Mouse (Mus musculus): Measurements from ENCODE around the gene Mag. TPM values are rescaled to one million over a fixed set of nuclear protein-coding genes. Genes with fewer than 3 reads are reported as not detected.

The Mag gene
- not detected in 2 replicates for total RNA-seq (2014; fragmentation: Nextera tagmentation)
- not detected in 2 replicates for total RNA-seq (2017)
- not detected in 2 replicates for polyA plus RNA-seq (2012)

DNA sequence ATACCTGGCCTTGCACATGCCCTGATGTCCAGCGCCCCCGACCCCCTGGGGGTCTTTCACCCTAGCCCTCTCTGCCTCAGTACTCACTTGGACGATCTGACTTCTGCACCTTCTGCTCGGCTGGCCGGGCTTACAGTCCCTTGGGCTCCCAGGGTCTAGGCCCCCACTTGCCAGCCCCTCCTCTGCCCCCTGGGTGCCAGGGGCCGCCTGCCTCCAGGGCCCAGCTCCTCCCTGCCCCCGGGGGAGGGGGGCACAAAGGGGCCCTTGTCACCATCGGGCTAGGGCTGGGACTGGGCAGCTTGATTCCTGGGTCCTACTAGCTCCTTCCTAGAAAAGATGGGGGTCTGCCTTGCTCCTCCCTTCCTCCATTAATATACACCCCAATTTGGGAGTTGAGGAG, at the start of gene Mag:
Gene Mag (minus strand): TSS at position 142 of the 400 bp plus-strand sequence.
- no peak for DNase-seq (ENCODE audit: low spot score)
- TF ChIP-seq POLR2AphosphoS5 (IDR thresholded peaks at IDR 0.05; ENCODE audit: insufficient replicate concordance, low read depth, low read length) (no peak), GATA2 (IDR thresholded peaks at IDR 0.05; ENCODE audit: borderline replicate concordance, low read depth, low read length) (no peak), CTCF (IDR thresholded peaks at IDR 0.05; ENCODE audit: low read depth, low read length) (no peak), TAL1 (conservative IDR thresholded peaks at IDR 0.05; ENCODE audit: low read depth, low read length) (no peak), GATA1 (IDR thresholded peaks at IDR 0.05; ENCODE audit: borderline replicate concordance, low read length) (no peak)

DNA sequence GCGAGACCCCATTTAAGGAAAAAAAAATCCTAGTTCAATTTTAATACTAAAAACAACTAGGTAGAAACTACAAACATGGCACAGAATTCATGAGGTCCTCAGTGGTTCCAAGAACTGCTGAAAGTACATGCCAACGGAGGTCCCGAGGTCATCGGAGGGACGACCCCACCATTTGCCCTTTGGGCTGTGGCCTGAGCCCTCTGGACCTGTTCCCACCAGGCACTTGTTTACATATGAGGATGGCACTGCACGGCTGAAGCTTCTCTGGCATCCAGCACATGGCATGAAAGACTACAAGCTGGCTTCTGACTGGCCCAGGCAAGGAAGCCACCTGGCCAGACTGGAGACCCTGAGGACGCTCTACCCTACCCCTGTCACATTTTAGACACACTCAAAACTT, 49.7 kb upstream of the Mag start:
- Histone ChIP-seq H3K4me1 (ENCODE audit: insufficient read depth, low read depth, low read length) (peaks cover 18% of the 10 kb centered on the region), H3K4me3 (ENCODE audit: low read depth, low read length) (no peak overlapping the region), H3K9me3 (replicated peaks) (no peaks in the 10 kb centered on the region), H3K27me3 (ENCODE audit: insufficient read depth, low read length) (peaks cover 16% of the 10 kb centered on the region), H3K36me3 (replicated peaks) (peaks cover 6% of the 10 kb centered on the region)
- no peak for TF ChIP-seq TAL1 (conservative IDR thresholded peaks at IDR 0.05; ENCODE audit: low read depth, low read length)
- no peak for TF ChIP-seq POLR2AphosphoS5 (IDR thresholded peaks at IDR 0.05; ENCODE audit: insufficient replicate concordance, low read depth, low read length)
- no peak for TF ChIP-seq GATA2 (IDR thresholded peaks at IDR 0.05; ENCODE audit: borderline replicate concordance, low read depth, low read length)
- no peak for TF ChIP-seq CTCF (IDR thresholded peaks at IDR 0.05; ENCODE audit: low read depth, low read length)
- no peak for TF ChIP-seq GATA1 (IDR thresholded peaks at IDR 0.05; ENCODE audit: borderline replicate concordance, low read length)
- ATAC-seq (ENCODE audit: extremely low read depth, insufficient number of reproducible peaks, low FRiP score, poor library complexity, severe bottlenecking) (no peak), DNase-seq (ENCODE audit: low spot score) (no peak)

More for the DNA sequence above, at the start of gene Mag:
- H3K4me3 ChIP-seq (ENCODE audit: low read depth, low read length), result no peak within 1 kb of the TSS
- H3K9me3 ChIP-seq (replicated peaks), result no peaks in the 10 kb centered on the region
- peaks cover 4% of the 10 kb centered on the region; the same call in 1 of the 2 replicates for H3K27me3 ChIP-seq (ENCODE audit: insufficient read depth, low read length)
- no peaks in the 10 kb centered on the region for H3K4me1 ChIP-seq (ENCODE audit: insufficient read depth, low read depth, low read length)
- no peaks in the 10 kb centered on the region for H3K36me3 ChIP-seq (replicated peaks)
- ATAC-seq (ENCODE audit: extremely low read depth, insufficient number of reproducible peaks, low FRiP score, poor library complexity, severe bottlenecking), result no peak

DNA sequence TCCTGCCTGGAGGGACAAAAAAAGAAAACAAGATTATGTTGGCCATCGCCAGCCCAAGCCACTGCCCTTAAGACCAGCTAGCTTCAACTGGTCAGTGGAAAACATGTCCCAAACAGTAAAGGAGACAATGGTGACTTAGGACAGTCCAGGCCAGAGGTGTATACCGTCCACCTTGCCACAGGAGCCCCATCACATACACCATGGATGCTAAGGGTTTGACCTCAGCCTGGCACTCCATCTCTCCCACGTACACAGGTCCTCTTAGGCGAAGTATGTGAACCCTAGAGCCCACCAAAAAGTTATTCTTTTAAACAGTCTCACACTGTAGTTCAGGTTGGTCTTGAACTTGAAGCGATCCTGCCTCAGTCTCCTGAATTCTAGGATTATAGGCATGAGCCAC, 48.2 kb upstream of the Mag start:
- no peak overlapping the region for H3K4me3 ChIP-seq (ENCODE audit: low read depth, low read length)
- TF ChIP-seq TAL1 (conservative IDR thresholded peaks at IDR 0.05; ENCODE audit: low read depth, low read length) (no peak), GATA1 (IDR thresholded peaks at IDR 0.05; ENCODE audit: borderline replicate concordance, low read length) (no peak), CTCF (IDR thresholded peaks at IDR 0.05; ENCODE audit: low read depth, low read length) (no peak), POLR2AphosphoS5 (IDR thresholded peaks at IDR 0.05; ENCODE audit: insufficient replicate concordance, low read depth, low read length) (no peak), GATA2 (IDR thresholded peaks at IDR 0.05; ENCODE audit: borderline replicate concordance, low read depth, low read length) (no peak)
- H3K4me1 ChIP-seq (ENCODE audit: insufficient read depth, low read depth, low read length), result peaks cover 33% of the 10 kb centered on the region
- DNase-seq (ENCODE audit: low spot score) (no peak), ATAC-seq (ENCODE audit: extremely low read depth, insufficient number of reproducible peaks, low FRiP score, poor library complexity, severe bottlenecking) (no peak)
- peaks cover 21% of the 10 kb centered on the region for H3K36me3 ChIP-seq (replicated peaks)
- peaks cover 12% of the 10 kb centered on the region for H3K27me3 ChIP-seq (ENCODE audit: insufficient read depth, low read length)
- no peaks in the 10 kb centered on the region for H3K9me3 ChIP-seq (replicated peaks)

DNA sequence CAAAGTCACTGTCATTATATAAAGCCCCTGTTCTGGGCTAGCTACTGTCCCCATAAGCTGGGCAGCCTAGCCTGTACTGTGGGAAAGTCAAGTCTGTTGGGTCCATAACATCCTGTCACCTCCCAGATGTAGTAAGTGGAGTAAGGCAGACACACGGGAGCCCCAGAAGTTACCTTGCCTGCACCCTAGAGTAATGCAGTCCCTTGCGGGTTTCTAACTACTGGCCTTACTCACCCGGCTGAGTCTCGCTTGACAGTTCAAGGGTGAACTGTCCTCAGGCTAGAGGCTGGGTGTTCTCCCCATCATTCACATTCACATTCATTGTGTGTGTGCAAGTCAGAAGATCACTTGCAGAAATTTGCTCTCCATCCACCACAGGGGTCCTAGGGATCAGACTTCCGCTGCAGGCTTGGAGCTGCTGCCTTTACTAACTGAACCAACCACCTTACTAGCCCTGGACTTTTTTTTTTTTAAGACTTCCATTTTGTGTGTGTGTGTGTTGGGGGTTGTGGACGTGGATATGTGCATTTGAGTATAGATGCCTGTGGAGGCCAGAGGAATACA, 45.2 kb upstream of the Mag start:
- Histone ChIP-seq H3K9me3 (replicated peaks) (no peaks in the 10 kb centered on the region), H3K4me1 (ENCODE audit: insufficient read depth, low read depth, low read length) (peaks cover 31% of the 10 kb centered on the region), H3K27me3 (ENCODE audit: insufficient read depth, low read length) (peaks cover 3% of the 10 kb centered on the region; the same call in 1 of the 2 replicates), H3K4me3 (ENCODE audit: low read depth, low read length) (no peak overlapping the region), H3K36me3 (replicated peaks) (peaks cover 31% of the 10 kb centered on the region)
- TF ChIP-seq GATA2 (IDR thresholded peaks at IDR 0.05; ENCODE audit: borderline replicate concordance, low read depth, low read length) (no peak), GATA1 (IDR thresholded peaks at IDR 0.05; ENCODE audit: borderline replicate concordance, low read length) (no peak), CTCF (IDR thresholded peaks at IDR 0.05; ENCODE audit: low read depth, low read length) (no peak), POLR2AphosphoS5 (IDR thresholded peaks at IDR 0.05; ENCODE audit: insufficient replicate concordance, low read depth, low read length) (no peak), TAL1 (conservative IDR thresholded peaks at IDR 0.05; ENCODE audit: low read depth, low read length) (no peak)
- ATAC-seq (ENCODE audit: extremely low read depth, insufficient number of reproducible peaks, low FRiP score, poor library complexity, severe bottlenecking) (no peak), DNase-seq (ENCODE audit: low spot score) (no peak)

DNA sequence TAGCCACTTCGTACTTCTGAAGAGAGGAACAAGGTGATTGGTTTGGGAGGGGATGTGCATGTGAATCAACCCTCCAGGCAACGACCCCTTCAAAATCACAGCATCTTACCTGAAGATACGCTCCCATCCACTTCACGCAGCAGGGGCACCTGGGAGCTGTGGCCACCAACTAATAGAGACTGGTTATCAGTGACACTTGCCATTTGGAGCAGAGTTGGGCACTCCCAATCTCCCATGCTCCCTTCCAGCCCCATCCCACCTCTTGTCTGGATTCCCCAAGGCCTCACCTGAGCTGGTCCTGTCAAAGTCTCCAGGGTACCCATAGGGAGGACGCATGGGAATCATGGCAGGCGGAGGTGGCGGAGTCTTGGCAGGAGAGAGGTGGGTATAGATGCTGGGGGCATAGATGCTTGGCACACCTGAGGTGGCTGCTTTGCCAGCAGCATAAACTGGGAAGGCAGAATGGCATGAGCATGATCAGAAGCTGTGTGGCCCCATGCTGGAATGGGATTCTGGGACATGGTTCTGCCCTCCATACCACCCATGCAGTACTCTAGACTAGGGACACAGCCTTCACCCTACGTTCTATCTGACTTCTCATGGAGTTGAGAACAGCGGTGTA, 44.3 kb upstream of the Mag start:
- peaks cover 40% of the 10 kb centered on the region for H3K4me1 ChIP-seq (ENCODE audit: insufficient read depth, low read depth, low read length)
- no peak for TF ChIP-seq GATA2 (IDR thresholded peaks at IDR 0.05; ENCODE audit: borderline replicate concordance, low read depth, low read length)
- no peak; the same call in 1 of the 2 replicates for TF ChIP-seq POLR2AphosphoS5 (IDR thresholded peaks at IDR 0.05; ENCODE audit: insufficient replicate concordance, low read depth, low read length)
- TF ChIP-seq TAL1 (conservative IDR thresholded peaks at IDR 0.05; ENCODE audit: low read depth, low read length), result no peak
- TF ChIP-seq CTCF (IDR thresholded peaks at IDR 0.05; ENCODE audit: low read depth, low read length), result no peak
- TF ChIP-seq GATA1 (IDR thresholded peaks at IDR 0.05; ENCODE audit: borderline replicate concordance, low read length), result no peak
- H3K4me3 ChIP-seq (ENCODE audit: low read depth, low read length), result peak overlapping the region; percentile 92; the same call in 1 of the 2 replicates
- ATAC-seq (ENCODE audit: extremely low read depth, insufficient number of reproducible peaks, low FRiP score, poor library complexity, severe bottlenecking) (no peak), DNase-seq (ENCODE audit: low spot score) (no peak)
- peaks cover 40% of the 10 kb centered on the region for H3K36me3 ChIP-seq (replicated peaks)
- no peaks in the 10 kb centered on the region for H3K27me3 ChIP-seq (ENCODE audit: insufficient read depth, low read length)
- H3K9me3 ChIP-seq (replicated peaks), result no peaks in the 10 kb centered on the region

DNA sequence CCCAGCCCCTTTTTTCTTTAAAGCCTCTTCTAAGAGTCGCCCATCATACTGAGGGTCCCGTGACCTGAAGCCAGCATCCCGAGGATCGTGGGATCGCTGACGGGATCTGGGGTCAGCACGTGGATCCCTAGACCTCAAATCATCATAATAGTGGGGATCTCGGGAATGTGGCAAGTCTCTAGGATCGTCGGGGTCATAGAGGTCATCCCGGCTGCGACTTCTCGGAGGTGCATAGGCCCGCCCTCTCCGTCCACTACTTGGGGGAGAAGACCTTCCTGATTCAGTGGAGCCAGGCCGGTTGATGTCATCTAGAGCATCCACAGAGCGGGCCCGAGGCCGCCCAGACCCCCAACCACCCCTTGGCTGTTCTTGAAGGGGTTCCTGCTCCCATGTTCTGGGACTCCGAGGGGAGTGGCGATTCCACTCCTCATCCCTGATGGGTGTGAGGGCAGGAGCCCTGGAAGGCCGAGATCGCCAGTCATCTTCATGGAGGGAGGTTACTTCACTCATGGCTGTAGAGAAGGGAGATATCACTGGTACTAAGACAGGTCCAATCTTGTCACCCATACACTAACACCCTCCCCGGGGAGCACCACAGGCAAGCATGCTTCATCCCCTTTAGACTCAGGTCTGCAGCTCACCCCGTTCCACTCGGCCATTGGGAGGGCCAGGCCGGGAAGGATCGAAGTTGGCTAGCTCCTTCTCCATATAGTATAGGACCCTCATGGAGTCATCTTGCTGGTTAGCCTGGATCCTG, 43.6 kb upstream of the Mag start:
- ATAC-seq (ENCODE audit: extremely low read depth, insufficient number of reproducible peaks, low FRiP score, poor library complexity, severe bottlenecking) (no peak), DNase-seq (ENCODE audit: low spot score) (no peak)
- TF ChIP-seq POLR2AphosphoS5 (IDR thresholded peaks at IDR 0.05; ENCODE audit: insufficient replicate concordance, low read depth, low read length) (no peak), CTCF (IDR thresholded peaks at IDR 0.05; ENCODE audit: low read depth, low read length) (no peak), GATA2 (IDR thresholded peaks at IDR 0.05; ENCODE audit: borderline replicate concordance, low read depth, low read length) (no peak), TAL1 (conservative IDR thresholded peaks at IDR 0.05; ENCODE audit: low read depth, low read length) (no peak), GATA1 (IDR thresholded peaks at IDR 0.05; ENCODE audit: borderline replicate concordance, low read length) (no peak)
- Histone ChIP-seq H3K4me3 (ENCODE audit: low read depth, low read length) (peak overlapping the region; percentile 92), H3K36me3 (replicated peaks) (peaks cover 47% of the 10 kb centered on the region), H3K9me3 (replicated peaks) (no peaks in the 10 kb centered on the region), H3K4me1 (ENCODE audit: insufficient read depth, low read depth, low read length) (peaks cover 44% of the 10 kb centered on the region), H3K27me3 (ENCODE audit: insufficient read depth, low read length) (no peaks in the 10 kb centered on the region)

Measured in G1E (cell line).